Mouse (Mus musculus): Measurements from ENCODE around the gene Urb2. TPM values are rescaled to one million over a fixed set of nuclear protein-coding genes. Genes with fewer than 3 reads are reported as not detected.

Urb2 gene
- 4.0 and 6.6 TPM in 2 replicates for polyA plus RNA-seq (2012; rRNA removed)

DNA sequence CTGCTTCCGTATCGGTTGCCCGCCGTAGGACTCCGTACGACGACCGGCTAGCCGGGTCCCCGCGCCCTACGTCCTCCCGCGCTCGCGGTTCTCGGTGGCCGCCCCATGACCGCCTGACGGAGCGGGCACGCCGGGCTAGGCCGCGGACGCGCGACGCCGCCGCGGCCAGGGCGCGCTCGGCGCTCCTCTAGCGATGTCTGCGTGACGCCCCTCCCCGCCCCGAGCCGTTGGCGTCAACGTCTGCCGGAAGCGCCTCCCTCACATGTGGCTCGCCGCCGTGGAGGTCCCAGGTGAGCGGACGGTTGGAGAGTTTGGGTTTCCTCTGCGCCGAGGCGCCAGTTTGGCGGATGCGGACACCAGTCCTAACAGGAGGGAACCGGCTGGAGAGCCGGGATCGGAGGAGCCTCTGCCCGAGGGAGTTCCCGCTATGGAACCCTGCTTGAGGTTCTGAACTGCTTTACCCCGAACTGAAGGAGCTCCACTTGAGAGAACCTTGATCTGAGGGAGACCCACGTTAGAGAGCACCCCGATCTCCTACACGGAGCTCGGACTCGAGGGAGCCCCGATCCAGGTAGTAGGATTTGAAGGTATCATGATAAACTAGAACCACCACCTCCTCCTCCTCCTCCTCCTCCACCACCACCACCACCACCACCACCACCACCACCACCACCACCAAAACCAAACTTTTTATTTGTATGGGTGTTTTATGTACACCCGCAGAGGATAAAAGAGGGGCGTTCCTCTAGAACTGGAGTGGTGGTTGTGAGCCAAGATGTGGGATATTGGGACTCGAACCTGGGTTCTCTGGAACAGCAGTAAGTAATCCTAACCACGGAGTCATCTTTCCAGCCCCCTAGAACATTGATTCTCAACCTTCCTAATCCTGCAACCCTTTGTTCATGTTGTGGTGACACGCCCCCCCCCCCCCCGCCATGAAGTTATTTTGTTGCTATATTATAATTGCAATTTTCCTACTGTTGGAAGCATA, at the start of gene Urb2, which contains the start of gene Taf5l:
TSS of gene Urb2 (plus strand) at position 272 of the 991 bp plus-strand sequence.
TSS of gene Taf5l (minus strand) at position 161 of the 991 bp plus-strand sequence.
- DNase-seq (ENCODE audit: low read depth, low spot score): no peak
- under 1% methylated on average over 72 of the region's 74 CpGs for WGBS

DNA sequence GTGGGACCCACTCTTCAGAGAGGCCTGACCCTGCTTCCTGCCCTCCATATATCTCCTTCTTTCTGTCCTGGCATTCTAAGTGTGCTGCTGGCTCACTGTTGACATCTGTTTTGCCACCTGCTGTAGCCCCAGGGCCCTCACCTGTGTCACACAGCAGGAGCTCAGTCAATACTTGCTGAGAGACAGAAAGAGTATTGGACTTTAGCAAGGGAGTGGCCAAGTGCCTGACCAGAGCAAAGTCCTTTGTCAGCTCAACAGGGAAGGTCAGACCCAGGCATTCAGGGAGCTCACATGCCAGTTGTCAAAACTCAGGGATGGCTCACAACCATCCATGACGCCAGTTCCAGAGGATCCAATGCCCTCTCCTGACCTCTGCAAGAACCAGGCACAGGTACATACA, 47.8 kb upstream of the Urb2 start:
- 46% methylated on average over 1 of the region's 1 CpGs for WGBS
- DNase-seq (ENCODE audit: low read depth, low spot score): no peak

DNA sequence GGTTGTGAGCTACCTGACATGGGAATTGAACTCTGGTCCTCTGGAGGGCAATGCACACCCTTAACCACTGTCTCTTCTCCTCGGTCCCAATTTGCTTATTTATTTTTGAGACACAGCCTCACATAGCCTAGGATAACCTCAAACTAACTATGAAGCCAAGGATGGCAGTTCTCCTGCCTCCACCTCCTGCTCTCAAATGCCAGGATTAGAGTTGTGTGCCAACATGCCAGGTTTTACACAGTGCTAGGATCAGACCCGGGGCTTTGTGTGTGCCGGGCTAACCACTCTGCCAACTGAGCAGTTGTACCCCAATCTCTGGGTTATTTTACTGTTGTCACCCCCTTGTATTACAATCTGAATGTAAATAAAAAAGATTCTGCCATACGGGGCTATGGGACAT, 43.8 kb upstream of the Urb2 start:
- WGBS: 75% methylated on average over 4 of the region's 4 CpGs
- DNase-seq (ENCODE audit: low read depth, low spot score): no peak

DNA sequence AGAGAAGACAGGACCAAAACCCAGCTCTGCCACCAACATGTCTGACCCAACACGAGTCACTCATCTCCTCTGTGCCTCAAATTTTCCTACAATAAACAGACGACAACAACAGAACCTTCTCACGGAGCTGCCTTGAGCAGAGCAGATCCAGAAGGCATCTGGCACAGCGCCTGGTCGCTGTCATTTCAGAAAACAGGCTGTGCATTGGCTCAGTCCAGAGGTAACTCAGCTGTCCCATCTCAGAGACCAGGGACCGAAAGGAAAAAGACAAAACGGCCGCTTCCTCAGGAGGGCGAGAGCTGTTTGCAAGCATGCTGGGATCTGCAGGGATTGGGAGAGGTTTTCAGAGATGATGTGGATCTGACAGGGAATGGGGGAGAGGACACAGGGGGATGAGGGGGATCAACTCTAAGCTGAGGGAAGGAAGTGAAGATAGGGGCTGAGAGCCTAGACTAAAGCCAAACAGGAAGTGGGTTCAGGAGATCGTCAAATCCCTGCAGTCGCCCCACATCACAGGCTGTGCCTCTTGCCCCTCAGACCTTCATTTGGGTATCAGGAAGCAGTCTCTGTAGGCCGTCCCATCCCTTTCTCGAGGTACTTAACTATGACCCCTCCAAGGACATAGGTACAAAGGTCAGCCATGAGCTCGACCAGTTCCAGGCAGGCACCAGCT, 43.0 kb upstream of the Urb2 start:
- no peak for DNase-seq (ENCODE audit: low read depth, low spot score)
- WGBS: 66% methylated on average over 14 of the region's 14 CpGs

DNA sequence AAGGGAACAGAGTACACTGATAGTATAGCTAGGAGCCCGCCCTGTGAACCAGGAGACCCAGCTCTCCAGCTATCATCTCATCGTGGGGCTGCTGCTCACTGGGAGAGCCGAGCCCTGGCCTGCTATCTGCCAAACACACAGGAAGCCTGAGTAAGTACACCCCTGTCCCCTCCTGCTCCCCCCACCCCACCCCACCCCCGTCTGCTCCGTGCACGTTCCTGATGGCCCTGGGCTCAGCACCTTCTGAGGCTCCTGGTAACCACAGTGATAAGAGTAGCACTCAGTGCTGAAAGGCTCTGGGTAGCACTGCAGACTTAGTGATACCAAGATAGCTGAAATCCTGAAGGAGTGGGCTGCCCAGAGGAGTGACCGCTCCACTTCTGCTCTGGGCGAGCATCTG, 42.4 kb upstream of the Urb2 start:
- DNase-seq (ENCODE audit: low read depth, low spot score): no peak
- WGBS: 73% methylated on average over 8 of the region's 8 CpGs

DNA sequence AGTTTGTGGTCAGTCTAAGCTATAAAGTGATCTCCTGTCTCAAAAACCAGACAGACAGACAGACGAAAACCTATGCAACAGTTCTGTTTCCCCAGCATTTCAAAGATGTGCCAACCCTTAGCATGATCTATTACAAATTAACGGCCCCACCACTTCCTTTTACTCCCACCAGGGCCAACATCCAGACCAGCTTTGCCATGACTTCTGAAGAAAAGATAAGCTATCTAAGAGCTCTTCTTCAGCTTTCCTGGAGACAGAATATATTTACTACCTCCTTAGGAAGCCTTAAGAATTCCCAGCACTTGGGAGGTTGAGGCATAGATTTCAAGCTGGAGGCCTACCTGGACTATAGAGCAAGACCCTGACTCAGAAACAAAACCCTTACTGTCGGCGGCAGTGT, 41.1 kb upstream of the Urb2 start:
- no peak for DNase-seq (ENCODE audit: low read depth, low spot score)
- 79% methylated on average over 4 of the region's 4 CpGs for WGBS

DNA sequence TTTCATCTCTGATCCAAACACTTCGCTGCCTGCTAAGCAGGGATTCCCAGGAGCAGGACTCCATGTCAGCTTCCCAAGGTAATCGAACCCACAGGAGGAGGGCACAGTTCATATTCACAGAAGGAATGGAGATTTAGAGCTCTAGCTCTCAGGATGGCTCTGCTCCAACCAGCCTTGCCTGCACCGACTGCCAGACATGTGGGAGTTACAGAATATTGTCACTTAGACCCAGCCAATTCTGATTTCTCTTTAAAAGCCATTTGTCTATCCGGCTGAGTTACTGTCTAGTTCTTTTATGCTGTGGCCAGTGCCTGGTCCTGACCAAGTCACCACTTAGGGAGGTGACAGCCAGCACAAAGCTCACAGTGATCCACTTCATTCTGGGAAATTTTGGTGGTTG, 39.6 kb upstream of the Urb2 start:
- 42% methylated on average over 4 of the region's 4 CpGs for WGBS
- DNase-seq (ENCODE audit: low read depth, low spot score): no peak

DNA sequence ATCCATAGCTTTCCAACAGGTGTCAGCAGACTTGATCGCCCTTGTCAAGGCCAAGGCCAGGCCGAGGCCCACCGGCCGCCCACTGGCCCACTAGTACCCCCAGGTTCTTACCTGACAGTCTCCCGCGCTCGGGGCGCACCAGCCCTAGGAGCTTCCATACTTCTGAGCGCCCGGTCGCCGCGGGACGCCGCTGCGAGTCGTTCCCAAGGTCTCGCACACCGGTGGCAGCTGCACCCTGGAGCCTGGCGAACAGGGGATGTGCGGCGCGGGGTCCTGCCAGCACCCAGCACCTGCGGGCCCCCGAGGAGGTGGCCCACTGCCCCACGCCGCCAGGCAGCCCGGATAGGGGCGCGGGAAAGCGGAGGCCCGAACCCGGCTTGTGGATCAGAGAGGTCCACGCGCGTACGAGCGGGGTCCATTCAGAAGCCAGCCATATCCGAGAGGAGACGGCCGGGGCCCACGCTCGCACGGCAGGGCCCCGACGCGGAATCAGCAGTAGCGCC, 39.0 kb upstream of the Urb2 start:
- under 1% methylated on average over 48 of the region's 48 CpGs for WGBS
- DNase-seq (ENCODE audit: low read depth, low spot score): no peak

DNA sequence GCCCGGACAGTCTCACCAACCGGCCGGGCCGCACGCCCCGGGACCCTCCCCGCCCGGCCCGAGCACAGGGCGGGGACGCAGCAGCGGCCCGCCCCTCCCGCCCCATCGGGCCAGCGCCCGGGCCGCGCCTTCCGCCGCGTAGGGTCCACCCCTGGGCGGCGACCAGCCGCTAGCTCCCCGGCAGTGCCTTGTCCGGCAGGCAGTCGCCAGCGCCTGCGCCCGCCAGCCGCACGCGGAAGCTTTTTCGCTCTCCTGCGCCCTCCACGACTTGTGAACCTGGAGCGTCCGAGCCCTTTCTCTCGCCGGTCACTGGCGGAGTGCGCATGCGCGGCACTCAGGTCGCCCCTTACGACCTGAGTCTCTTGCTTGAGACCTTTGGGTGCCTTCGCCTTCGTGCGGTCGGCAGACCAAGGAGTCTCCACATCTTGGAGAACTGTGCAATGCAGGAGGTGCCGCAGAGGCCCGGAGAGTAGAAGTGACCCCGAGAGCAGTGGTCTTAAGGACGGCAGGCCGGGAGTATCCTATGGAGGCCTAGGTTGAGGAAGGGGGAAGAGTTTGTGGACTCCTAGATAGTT, 38.4 kb upstream of the Urb2 start, which contains the start of gene Abcb10:
TSS of gene Abcb10 (minus strand) at position 297 of the 575 bp plus-strand sequence.
- under 1% methylated on average over 51 of the region's 56 CpGs for WGBS
- DNase-seq (ENCODE audit: low read depth, low spot score): peak; percentile 52

DNA sequence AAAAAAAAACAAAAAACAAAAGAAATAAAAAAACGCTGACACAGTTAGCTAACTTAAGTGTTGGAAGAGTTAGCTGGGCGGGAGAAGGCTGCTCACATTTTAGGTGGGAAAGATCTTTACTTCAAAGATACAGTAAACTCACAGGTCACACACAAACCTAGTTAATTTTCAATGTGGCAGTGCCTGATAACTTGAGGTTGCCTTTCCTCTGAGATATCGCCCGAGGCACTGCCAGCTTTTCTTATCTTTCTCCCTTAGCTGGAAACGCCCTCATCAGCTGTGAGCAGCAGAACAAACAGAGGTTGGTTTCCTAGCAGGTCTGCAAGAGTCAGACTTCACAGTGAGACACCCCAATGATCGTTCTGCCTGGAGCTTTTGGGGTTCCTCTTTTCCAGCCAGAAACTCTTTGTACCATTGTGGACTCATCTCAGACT, 32.7 kb upstream of the Urb2 start:
- 29% methylated on average over 6 of the region's 6 CpGs for WGBS
- peak; percentile 44 for DNase-seq (ENCODE audit: low read depth, low spot score)

DNA sequence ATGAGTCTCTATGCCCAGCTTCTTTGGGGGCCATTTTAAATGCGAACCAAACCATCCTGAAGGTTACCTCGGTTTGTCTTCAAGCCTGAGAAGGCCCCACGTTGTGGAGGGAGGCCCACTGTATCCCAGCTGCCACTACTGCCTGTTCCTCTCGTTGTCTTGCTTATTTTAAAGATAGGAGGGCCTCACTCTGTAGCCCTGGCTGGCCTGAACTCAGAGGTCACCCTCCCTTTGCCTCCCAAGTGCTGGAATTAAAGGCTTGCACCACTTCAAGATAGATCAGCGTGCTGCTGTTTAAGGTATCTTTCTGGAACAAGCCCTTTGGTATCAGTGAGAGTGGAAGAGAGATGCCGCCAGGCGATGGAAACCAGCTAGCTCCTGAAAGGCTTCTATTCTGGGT, 32.2 kb upstream of the Urb2 start:
- DNase-seq (ENCODE audit: low read depth, low spot score): no peak
- 45% methylated on average over 7 of the region's 7 CpGs for WGBS

DNA sequence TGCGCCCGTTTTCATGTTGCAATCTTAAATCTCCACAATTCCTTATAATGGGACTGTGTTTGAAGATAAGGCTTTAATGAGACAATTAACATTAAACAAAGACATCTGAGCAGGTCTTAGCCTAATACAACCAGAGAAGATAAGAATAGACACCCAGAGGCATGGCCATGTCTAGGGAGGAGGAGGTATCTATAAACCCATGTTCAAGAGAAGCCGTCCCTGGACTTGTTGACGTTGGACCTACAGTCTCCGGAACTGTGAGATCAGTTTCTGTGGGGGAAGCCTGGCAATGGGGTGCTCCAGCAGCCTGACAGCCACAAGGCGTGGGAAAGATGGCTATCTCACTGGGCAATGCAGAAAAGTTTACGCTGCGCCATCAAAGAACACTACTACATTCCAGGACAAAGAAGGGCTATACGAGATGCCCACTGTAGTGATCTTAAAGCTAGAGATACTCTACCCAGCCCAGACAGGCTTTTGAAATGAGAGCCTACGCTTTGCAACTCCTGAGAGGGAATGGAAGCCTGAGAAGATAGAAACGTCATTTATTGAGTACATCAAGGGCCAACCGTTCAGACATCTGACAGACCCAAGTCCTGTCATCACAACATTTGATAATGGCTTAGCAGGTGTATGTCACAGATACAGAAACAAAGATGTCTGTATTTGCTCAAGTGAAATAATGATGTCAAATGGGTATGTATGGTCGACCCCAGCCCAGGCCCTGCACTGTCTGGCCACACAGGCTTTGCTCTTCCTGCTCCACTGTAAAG, 30.8 kb upstream of the Urb2 start:
- WGBS: 81% methylated on average over 13 of the region's 13 CpGs

DNA sequence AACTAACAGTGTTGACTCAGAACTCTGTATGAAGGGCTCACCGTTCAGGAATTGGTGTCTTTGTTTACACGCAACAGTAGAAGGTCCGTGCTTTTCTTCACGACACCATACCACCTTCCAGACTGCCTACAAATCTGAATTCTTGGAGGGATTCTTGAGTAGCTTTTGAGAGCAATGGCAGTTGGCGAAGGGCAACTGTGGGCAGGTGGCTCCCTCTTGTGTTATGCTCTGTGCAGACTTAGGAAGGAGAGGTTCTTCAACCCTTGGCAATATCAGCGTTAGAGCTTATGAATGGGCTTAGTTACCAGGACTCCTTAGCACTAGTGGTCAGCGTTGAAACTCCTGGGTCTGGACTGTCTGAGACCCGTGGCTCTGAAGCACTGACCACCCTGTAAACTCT, 28.7 kb upstream of the Urb2 start:
- no peak for DNase-seq (ENCODE audit: low read depth, low spot score)
- WGBS: 84% methylated on average over 8 of the region's 8 CpGs

More for the DNA sequence above, 30.8 kb upstream of the Urb2 start:
- no peak for DNase-seq (ENCODE audit: low read depth, low spot score)

DNA sequence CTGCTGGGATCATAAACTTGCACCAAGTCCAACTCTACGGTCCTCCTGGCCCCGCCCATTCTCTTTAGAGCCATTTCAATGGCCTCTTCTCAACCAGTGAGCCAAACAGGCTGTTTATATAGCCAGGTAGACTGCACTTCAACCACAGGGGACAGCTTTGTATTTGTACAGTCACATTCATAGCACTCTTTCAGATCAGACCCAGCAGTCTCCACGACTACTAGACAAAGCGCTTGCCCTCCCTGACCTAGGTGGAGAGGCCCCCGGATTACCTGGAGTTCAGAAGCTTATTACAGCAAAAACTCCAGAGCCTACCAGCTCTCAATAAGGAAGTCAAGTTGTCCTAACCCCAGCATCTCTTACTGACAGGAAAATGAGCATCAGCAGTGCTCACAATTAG, 27.7 kb upstream of the Urb2 start:
- WGBS: 40% methylated on average over 5 of the region's 5 CpGs
- DNase-seq (ENCODE audit: low read depth, low spot score): no peak

DNA sequence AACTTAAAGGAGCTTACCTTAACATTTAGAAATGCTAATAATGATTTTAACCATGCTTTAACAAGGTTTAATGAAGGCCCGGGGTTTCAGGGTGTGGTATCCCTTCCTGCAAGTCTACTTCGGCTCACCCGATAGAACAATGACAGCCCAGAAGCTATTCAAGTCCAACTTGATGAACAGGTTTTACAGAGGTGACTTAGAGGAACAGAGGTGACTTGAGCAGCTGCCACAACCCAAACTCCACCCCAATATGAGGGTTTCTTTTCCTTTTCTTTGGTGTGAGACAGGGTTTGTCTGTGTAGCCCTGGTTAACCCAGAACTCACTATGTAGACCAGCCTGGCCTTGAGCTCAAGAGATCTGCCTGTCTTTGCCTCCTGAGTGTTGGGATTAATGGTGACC, 27.3 kb upstream of the Urb2 start:
- 46% methylated on average over 3 of the region's 3 CpGs for WGBS
- peak; percentile 93 for DNase-seq (ENCODE audit: low read depth, low spot score)

DNA sequence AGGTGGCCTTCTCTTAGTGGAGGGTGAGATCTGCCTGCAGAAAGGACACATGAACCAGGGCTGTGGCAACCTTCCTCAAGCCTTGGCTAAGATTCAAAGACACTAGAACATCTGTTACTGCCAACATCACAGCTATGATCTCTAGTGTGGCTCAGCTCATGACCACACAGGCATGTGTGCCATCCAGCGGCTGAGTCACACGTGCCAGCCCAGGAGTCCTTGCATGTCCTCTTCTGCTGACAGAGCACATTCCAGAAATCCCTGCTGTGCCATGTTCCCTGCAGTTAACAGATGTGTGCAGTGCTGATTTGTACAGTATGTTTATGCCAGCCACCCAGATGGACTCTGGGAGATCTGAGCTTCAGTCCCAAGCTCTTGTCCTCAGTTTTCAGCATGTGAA, 21.7 kb upstream of the Urb2 start:
- no peak for DNase-seq (ENCODE audit: low read depth, low spot score)
- 63% methylated on average over 2 of the region's 2 CpGs for WGBS

DNA sequence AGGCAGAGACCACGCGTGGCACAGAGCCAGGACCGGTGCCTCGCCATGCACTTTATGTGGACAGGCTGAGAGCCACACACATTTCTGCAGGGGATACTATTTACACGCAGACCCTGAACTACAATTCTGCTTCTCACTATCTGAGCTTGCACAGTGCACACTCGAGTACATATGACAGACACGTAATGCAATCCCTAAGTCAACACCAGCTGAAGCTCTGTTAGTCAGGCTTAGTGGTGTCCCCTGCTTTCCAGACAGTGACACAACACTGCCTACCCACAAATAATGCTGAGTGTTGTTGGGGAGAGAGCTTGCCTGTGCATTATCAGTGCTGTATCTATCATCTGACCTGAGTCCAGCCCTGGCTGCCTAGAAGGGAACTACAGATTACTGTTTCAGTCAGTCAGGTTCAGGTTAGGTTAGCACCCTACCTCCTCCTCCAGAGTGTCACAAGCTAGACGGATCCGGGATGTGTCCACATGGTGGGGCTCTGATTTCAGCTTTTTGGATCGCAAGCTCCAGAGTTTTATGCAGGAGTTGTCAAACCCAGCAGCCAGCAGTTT, 18.7 kb upstream of the Urb2 start:
- WGBS: 85% methylated on average over 10 of the region's 10 CpGs
- DNase-seq (ENCODE audit: low read depth, low spot score): no peak

DNA sequence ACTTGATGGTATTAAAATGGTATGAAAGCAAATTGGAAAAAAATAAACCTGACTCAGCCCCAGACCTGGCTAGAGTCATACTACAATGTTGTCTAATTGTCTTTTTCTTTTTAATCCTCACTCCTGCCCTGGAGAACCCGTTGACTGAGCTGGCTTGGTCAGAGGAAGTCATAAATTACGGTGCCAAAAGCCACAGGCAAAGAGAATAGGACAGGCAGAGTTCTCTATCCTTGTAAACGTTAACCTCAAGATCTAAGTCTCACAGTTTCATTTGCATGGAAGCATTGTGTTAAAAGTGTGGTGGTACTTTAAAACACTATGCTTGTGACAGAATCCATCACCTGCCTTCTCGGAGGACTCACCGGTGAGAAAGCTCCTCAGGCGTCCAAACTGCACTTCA, 13.5 kb upstream of the Urb2 start:
- no peak for DNase-seq (ENCODE audit: low read depth, low spot score)
- 53% methylated on average over 6 of the region's 6 CpGs for WGBS

DNA sequence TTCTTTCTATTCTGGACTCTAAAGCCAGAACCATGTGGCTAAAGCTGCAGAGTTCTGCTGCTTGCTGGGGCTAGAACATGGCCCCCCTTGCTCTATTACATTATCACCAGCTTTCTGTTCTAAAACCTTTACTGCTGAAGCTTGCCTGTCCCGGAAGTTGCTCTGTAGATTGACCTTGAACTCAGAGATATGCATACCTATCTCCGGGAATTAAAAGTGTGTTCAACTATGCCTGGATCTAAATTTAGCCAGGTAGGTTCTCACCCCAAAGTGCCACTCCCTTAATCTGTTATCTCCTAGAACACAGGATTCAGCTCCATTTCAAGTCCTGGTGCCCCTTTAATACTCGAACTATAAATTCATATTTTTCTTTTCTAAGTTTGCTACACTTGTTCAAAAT, 9.7 kb upstream of the Urb2 start:
- WGBS: 43% methylated on average over 3 of the region's 3 CpGs
- DNase-seq (ENCODE audit: low read depth, low spot score): no peak

All from large intestine, adult 2 months (tissue).